20 mouse cellular contexts compared by ENCODE assay signal in the genomic region with DNA sequence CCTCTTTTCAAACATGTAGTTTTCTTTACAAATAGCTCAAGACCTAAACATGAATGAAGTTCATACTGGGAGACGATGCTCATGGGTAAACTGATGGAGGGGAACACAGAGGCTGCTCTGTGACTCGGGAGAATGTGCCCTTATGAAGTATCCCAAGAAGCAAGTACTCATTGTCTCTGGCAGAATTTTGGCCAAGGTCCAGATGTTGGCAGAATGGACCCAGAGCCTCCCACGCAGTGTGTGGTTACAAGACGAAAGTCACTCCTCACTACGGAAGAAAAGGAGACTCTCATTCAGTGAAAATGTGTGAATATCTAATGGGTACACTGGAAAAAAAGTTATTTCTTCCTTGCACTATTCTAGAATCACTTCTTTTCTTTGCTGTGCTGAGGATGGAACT. TPM values are rescaled to one million over a fixed set of nuclear protein-coding genes. Genes with fewer than 3 reads are reported as not detected.
DNase-seq lines count a peak whose midpoint lies in the region; ATAC-seq and TF ChIP-seq lines count a peak whose summit lies in the region.
"Had no signal": no experiment of that assay in that cellular context is flagged by ENCODE, and none has a peak within 500 bp of the region (broad histone marks: within the 10 kb centered on the region; RNA-seq: fewer than 3 reads in every experiment).

No protein-coding gene starts in this region.

- no peaks in the 10 kb centered on the region for H3K27me3 ChIP-seq in hindbrain, postnatal 0 days (ENCODE audit: insufficient read depth, low read length)
- peaks cover 4% of the 10 kb centered on the region for H3K27me3 ChIP-seq in hindbrain, embryonic 12.5 days
- H3K27me3 ChIP-seq in midbrain, embryonic 14.5 days (ENCODE audit: control insufficient read depth, insufficient read depth, low read length), result no peaks in the 10 kb centered on the region
- H3K27me3 ChIP-seq in midbrain, embryonic 13.5 days, result no peaks in the 10 kb centered on the region
- peaks cover 45% of the 10 kb centered on the region for H3K27me3 ChIP-seq in limb, embryonic 10.5 days (ENCODE audit: low read depth, poor library complexity, severe bottlenecking)
- H3K27me3 ChIP-seq: forebrain, embryonic 15.5 days; neural tube, embryonic 12.5 days had no signal

- H3K4me1 ChIP-seq in hindbrain, postnatal 0 days (ENCODE audit: insufficient read depth, low read length), result peaks cover 12% of the 10 kb centered on the region; the same call in 1 of the 2 replicates
- peaks cover 18% of the 10 kb centered on the region for H3K4me1 ChIP-seq in hindbrain, embryonic 12.5 days
- peaks cover 12% of the 10 kb centered on the region for H3K4me1 ChIP-seq in midbrain, embryonic 14.5 days (ENCODE audit: control insufficient read depth, insufficient read depth, low read length)
- peaks cover 37% of the 10 kb centered on the region for H3K4me1 ChIP-seq in midbrain, embryonic 13.5 days (replicated peaks)
- H3K4me1 ChIP-seq in limb, embryonic 10.5 days, result peaks cover 28% of the 10 kb centered on the region

- no peak overlapping the region for H3K27ac ChIP-seq in hindbrain, postnatal 0 days
- H3K27ac ChIP-seq in hindbrain, embryonic 12.5 days, result no peak overlapping the region
- H3K27ac ChIP-seq in midbrain, embryonic 14.5 days (replicated peaks; ENCODE audit: low read depth, low read length), result no peak overlapping the region
- H3K27ac ChIP-seq in midbrain, embryonic 13.5 days, result no peak overlapping the region
- H3K27ac ChIP-seq in limb, embryonic 10.5 days, result no peak overlapping the region
- H3K27ac ChIP-seq: embryonic facial prominence, embryonic 13.5 days; forebrain, embryonic 15.5 days; midbrain, embryonic 10.5 days; neural tube, embryonic 12.5 days; stomach, embryonic 15.5 days had no signal

- no peak for TF ChIP-seq CTCF in hindbrain, postnatal 0 days (IDR thresholded peaks at IDR 0.05; ENCODE audit: low read depth)

- DNase-seq in cerebellum, postnatal 10 days, result peak; percentile 43 to 57
- no peak for DNase-seq in cerebellum, postnatal 4 days (ENCODE audit: low spot score in 2 of 2)
- peak; percentile 53 for DNase-seq in hindbrain, postnatal 0 days (ENCODE audit: low spot score)
- DNase-seq in midbrain, embryonic 14.5 days, result peak; percentile 14
- peak; percentile 26 for DNase-seq in limb, embryonic 10.5 days (ENCODE audit: low spot score)
- DNase-seq in layer of hippocampus, postnatal 14 days (ENCODE audit: low spot score in 2 of 2), result no peak
- DNase-seq: adrenal gland, postnatal 14 days; cerebellum, adult 9-11 months; heart, postnatal 10 days; kidney, adult 11 months; layer of hippocampus, adult 9-11 months; thymus, adult 2 months had no signal

- H3K4me3 ChIP-seq in hindbrain, postnatal 0 days (ENCODE audit: low read length), result no peak overlapping the region
- H3K4me3 ChIP-seq in hindbrain, embryonic 12.5 days, result no peak overlapping the region
- no peak overlapping the region for H3K4me3 ChIP-seq in midbrain, embryonic 14.5 days (replicated peaks; ENCODE audit: low read depth, low read length)
- H3K4me3 ChIP-seq in midbrain, embryonic 13.5 days (replicated peaks), result no peak overlapping the region
- no peak overlapping the region for H3K4me3 ChIP-seq in limb, embryonic 10.5 days
- H3K4me3 ChIP-seq: embryonic facial prominence, embryonic 13.5 days; forebrain, embryonic 15.5 days; heart, embryonic 12.5 days; midbrain, embryonic 10.5 days; neural tube, embryonic 12.5 days; stomach, embryonic 15.5 days had no signal

- no peaks in the 10 kb centered on the region for H3K36me3 ChIP-seq in hindbrain, postnatal 0 days (ENCODE audit: insufficient read depth, low read length)
- no peaks in the 10 kb centered on the region for H3K36me3 ChIP-seq in hindbrain, embryonic 12.5 days
- H3K36me3 ChIP-seq in midbrain, embryonic 14.5 days (ENCODE audit: control insufficient read depth, insufficient read depth, low read length), result no peaks in the 10 kb centered on the region
- peaks cover 5% of the 10 kb centered on the region; the same call in 1 of the 2 replicates for H3K36me3 ChIP-seq in midbrain, embryonic 13.5 days
- H3K36me3 ChIP-seq in limb, embryonic 10.5 days, result no peaks in the 10 kb centered on the region
- H3K36me3 ChIP-seq: embryonic facial prominence, embryonic 13.5 days; forebrain, embryonic 15.5 days; midbrain, embryonic 10.5 days; neural tube, embryonic 12.5 days; stomach, embryonic 15.5 days had no signal

- no peak overlapping the region for H3K9ac ChIP-seq in hindbrain, postnatal 0 days (replicated peaks; ENCODE audit: low read length)
- no peak overlapping the region for H3K9ac ChIP-seq in hindbrain, embryonic 12.5 days
- H3K9ac ChIP-seq in midbrain, embryonic 14.5 days (replicated peaks; ENCODE audit: low read length), result no peak overlapping the region
- H3K9ac ChIP-seq in midbrain, embryonic 13.5 days (replicated peaks), result no peak overlapping the region
- H3K9ac ChIP-seq: embryonic facial prominence, embryonic 13.5 days; forebrain, embryonic 15.5 days; heart, embryonic 12.5 days; neural tube, embryonic 12.5 days; stomach, embryonic 15.5 days had no signal

- no peak for ATAC-seq in hindbrain, postnatal 0 days
- ATAC-seq in hindbrain, embryonic 12.5 days (ENCODE audit: low FRiP score), result no peak
- ATAC-seq in midbrain, embryonic 14.5 days (ENCODE audit: low FRiP score, low TSS enrichment), result no peak
- no peak for ATAC-seq in midbrain, embryonic 13.5 days
- ATAC-seq: forebrain, embryonic 15.5 days had no signal

- WGBS in hindbrain, postnatal 0 days, result 43% methylated on average over 5 of the region's 5 CpGs
- 72% methylated on average over 5 of the region's 5 CpGs for WGBS in hindbrain, embryonic 12.5 days
- WGBS in midbrain, embryonic 14.5 days, result 78% methylated on average over 5 of the region's 5 CpGs
- WGBS in midbrain, embryonic 13.5 days, result 78% methylated on average over 5 of the region's 5 CpGs
- WGBS in limb, embryonic 10.5 days, result 92% methylated on average over 5 of the region's 5 CpGs

- H3K4me2 ChIP-seq in hindbrain, postnatal 0 days (ENCODE audit: low read depth, low read length), result no peak overlapping the region
- no peak overlapping the region for H3K4me2 ChIP-seq in hindbrain, embryonic 12.5 days (replicated peaks)
- H3K4me2 ChIP-seq in midbrain, embryonic 14.5 days (ENCODE audit: low read length), result no peak overlapping the region
- no peak overlapping the region for H3K4me2 ChIP-seq in midbrain, embryonic 13.5 days (replicated peaks)
- H3K4me2 ChIP-seq: embryonic facial prominence, embryonic 13.5 days; forebrain, embryonic 15.5 days; heart, embryonic 12.5 days; neural tube, embryonic 12.5 days; stomach, embryonic 15.5 days had no signal

- no peaks in the 10 kb centered on the region for H3K9me3 ChIP-seq in hindbrain, postnatal 0 days (ENCODE audit: low read length)
- H3K9me3 ChIP-seq in hindbrain, embryonic 12.5 days (replicated peaks), result no peaks in the 10 kb centered on the region
- H3K9me3 ChIP-seq in midbrain, embryonic 14.5 days (ENCODE audit: control insufficient read depth, low read length), result no peaks in the 10 kb centered on the region
- no peaks in the 10 kb centered on the region for H3K9me3 ChIP-seq in midbrain, embryonic 13.5 days
- no peaks in the 10 kb centered on the region for H3K9me3 ChIP-seq in limb, embryonic 10.5 days (replicated peaks)
- H3K9me3 ChIP-seq: embryonic facial prominence, embryonic 13.5 days; forebrain, embryonic 15.5 days; midbrain, embryonic 10.5 days; neural tube, embryonic 12.5 days; stomach, embryonic 15.5 days had no signal

RNA-seq across cellular contexts. Expression of a gene that starts 3.8 kb away (rescaled TPM):
- total RNA-seq in hindbrain, postnatal 0 days (2014; rRNA removed), result 319 and 369 TPM in 2 replicates
- polyA plus RNA-seq in hindbrain, postnatal 0 days (2015; fragmentation: Nextera tagmentation; extraction: Ambion mirVana), result 188 and 213 TPM in 2 replicates
- polyA plus RNA-seq in hindbrain, embryonic 12.5 days (2016; fragmentation: Nextera tagmentation; extraction: Ambion mirVana), result 122 and 126 TPM in 2 replicates
- polyA plus RNA-seq in midbrain, embryonic 14.5 days (2014; fragmentation: Nextera tagmentation; extraction: Ambion mirVana), result 228 and 298 TPM in 2 replicates
- 197 and 202 TPM in 2 replicates for polyA plus RNA-seq in midbrain, embryonic 13.5 days (2015; fragmentation: Nextera tagmentation; extraction: Ambion mirVana)
- polyA plus RNA-seq in limb, embryonic 10.5 days (2016; fragmentation: Nextera tagmentation; extraction: Ambion mirVana), result 7.3 and 7.8 TPM in 2 replicates
- 100 to 1,000 TPM; 119 to 120 TPM for total RNA-seq in layer of hippocampus, postnatal 14 days (2021)

Comparison
In these comparisons a context has a peak if more than half of its experiments do, and no peak if none do; other contexts are left out.
1. DNase-seq: peak in cerebellum, postnatal 10 days (2 of 2), hindbrain, postnatal 0 days (single experiment), midbrain, embryonic 14.5 days (single experiment) and limb, embryonic 10.5 days (single experiment); none in cerebellum, postnatal 4 days (0 of 2) and layer of hippocampus, postnatal 14 days (0 of 2).
2. RNA of a gene that starts 3.8 kb away (polyA plus RNA-seq): 228 to 298 TPM in midbrain, embryonic 14.5 days, 188 to 213 TPM in hindbrain, postnatal 0 days, 197 to 202 TPM in midbrain, embryonic 13.5 days and 122 to 126 TPM in hindbrain, embryonic 12.5 days; 7.3 to 7.8 TPM in limb, embryonic 10.5 days; every median in the first group is over 10 times any median in the second.